Mouse (Mus musculus): ENCODE results near the gene Abcf3.

The Abcf3 gene

GRCm38 (mm10) chr16:20545696-20546095, 2.7 kb upstream of the Abcf3 start:
- no peak for DNase-seq

GRCm38 (mm10) chr16:20547423-20547822, 954 bp upstream of the Abcf3 start:
- DNase-seq: no peak

GRCm38 (mm10) chr16:20549161-20549560, 784 bp downstream of the Abcf3 start:
- no peak for DNase-seq

- no peak for DNase-seq
Measured at GRCm38 (mm10) chr16:20551691-20552090, 3.3 kb downstream of the Abcf3 start.

- no peak for DNase-seq
Measured at GRCm38 (mm10) chr16:20552594-20552993, 4.2 kb downstream of the Abcf3 start.

- DNase-seq: no peak
Measured at GRCm38 (mm10) chr16:20555000-20555399, 6.6 kb downstream of the Abcf3 start.

- no peak for DNase-seq
Measured at GRCm38 (mm10) chr16:20557381-20557780, 9.0 kb downstream of the Abcf3 start.

GRCm38 (mm10) chr16:20565075-20565474, 16.7 kb downstream of the Abcf3 start:
- no peak for DNase-seq

- DNase-seq: no peak
Measured at GRCm38 (mm10) chr16:20589366-20589938, 41.1 kb downstream of the Abcf3 start, which contains the start of gene Vwa5b2. TSS of gene Vwa5b2 (plus strand) at chr16:20589471.

GRCm38 (mm10) chr16:20589939-20590679, 41.7 kb downstream of the Abcf3 start:
- DNase-seq: no peak

- no peak for DNase-seq
Measured at GRCm38 (mm10) chr16:20590680-20591038, 42.3 kb downstream of the Abcf3 start.

- no peak for DNase-seq
Measured at GRCm38 (mm10) chr16:20591076-20591705, 42.8 kb downstream of the Abcf3 start.

GRCm38 (mm10) chr16:20595060-20595673, 46.8 kb downstream of the Abcf3 start:
- no peak for DNase-seq

GRCm38 (mm10) chr16:20595737-20596136, 47.4 kb downstream of the Abcf3 start:
- DNase-seq: no peak

- DNase-seq: no peak
Measured at GRCm38 (mm10) chr16:20596687-20597441, 48.5 kb downstream of the Abcf3 start.

- DNase-seq: no peak
Measured at GRCm38 (mm10) chr16:20600511-20600910, 52.1 kb downstream of the Abcf3 start.

GRCm38 (mm10) chr16:20604705-20605104, 56.3 kb downstream of the Abcf3 start:
- DNase-seq: no peak

- peak; percentile 82 to 87 for DNase-seq
Measured at GRCm38 (mm10) chr16:20610501-20611356, 62.4 kb downstream of the Abcf3 start.

Measured in lung, postnatal 4 days (tissue).